Mouse (Mus musculus) liver, adult (tissue): ENCODE data around the gene Msrb1.

Experiments used
- GATA4 ChIP-seq: IDR thresholded peaks from 2 replicates; pipeline ENCODE4 v1.6.1; 2014; ENCODE audit warnings: mild to moderate bottlenecking, low read length; ENCODE audit not compliant: insufficient replicate concordance

Gene Msrb1

GRCm38 (mm10) chr17:24707801-24708425 is 28.5 kb upstream of the Msrb1 start:
- TF ChIP-seq GATA4: no peak

- TF ChIP-seq GATA4: no peak
Observed at GRCm38 (mm10) chr17:24708646-24709045, 27.8 kb upstream of the Msrb1 start.

GRCm38 (mm10) chr17:24715556-24715955 is 20.9 kb upstream of the Msrb1 start:
- TF ChIP-seq GATA4: no peak

GRCm38 (mm10) chr17:24716166-24716682 is 20.2 kb upstream of the Msrb1 start:
- TF ChIP-seq GATA4: no peak

GRCm38 (mm10) chr17:24717943-24718342 is 18.5 kb upstream of the Msrb1 start, which contains the start of the genes Rnf151 and Rps2:
Rnf151 (minus strand) TSS chr17:24718063.
Rps2 (plus strand) TSS chr17:24718116.
- TF ChIP-seq GATA4: no peak

- no peak for TF ChIP-seq GATA4
Observed at GRCm38 (mm10) chr17:24719494-24720222, 16.8 kb upstream of the Msrb1 start.

- TF ChIP-seq GATA4: no peak
Observed at GRCm38 (mm10) chr17:24722220-24722924, 14.1 kb upstream of the Msrb1 start.

GRCm38 (mm10) chr17:24723122-24723880 is 13.1 kb upstream of the Msrb1 start:
- no peak for TF ChIP-seq GATA4

- no peak for TF ChIP-seq GATA4
Observed at GRCm38 (mm10) chr17:24723881-24724180, 12.6 kb upstream of the Msrb1 start.

- TF ChIP-seq GATA4: no peak
Observed at GRCm38 (mm10) chr17:24724184-24724583, 12.3 kb upstream of the Msrb1 start, which contains the start of gene Ndufb10. Ndufb10 (minus strand) TSS chr17:24724478.

GRCm38 (mm10) chr17:24725637-24726390 is 10.6 kb upstream of the Msrb1 start:
- TF ChIP-seq GATA4: no peak

- no peak for TF ChIP-seq GATA4
Observed at GRCm38 (mm10) chr17:24727618-24728017, 8.8 kb upstream of the Msrb1 start, which contains the start of gene Rpl3l. Rpl3l (plus strand) TSS chr17:24727820.

- TF ChIP-seq GATA4: no peak
Observed at GRCm38 (mm10) chr17:24728184-24728583, 8.3 kb upstream of the Msrb1 start.

GRCm38 (mm10) chr17:24729067-24729466 is 7.4 kb upstream of the Msrb1 start:
- no peak for TF ChIP-seq GATA4

- no peak for TF ChIP-seq GATA4
Observed at GRCm38 (mm10) chr17:24730787-24731186, 5.7 kb upstream of the Msrb1 start.
